Mouse (Mus musculus): ENCODE measurements at regions not wholly inside any gene's neighbourhood (a gene's known extent, or its start where the extent isn't known, plus 50 kb on each side); places are given as distances from the start of the nearest gene placed in this dataset.
A peak's percentile ranks its signal among the peaks of the same experiment; 100 is the strongest.

GRCm38 (mm10) chr17:62077604-62078003 lies 803.5 kb downstream of the Efna5 start:
- Histone ChIP-seq H3K4me3 (ENCODE audit: low read length) (no peak overlapping the region), H3K4me1 (ENCODE audit: control insufficient read depth, insufficient read depth, low read length) (no peaks in the 10 kb centered on the region), H3K27me3 (replicated peaks; ENCODE audit: control insufficient read depth, insufficient read depth, low read length) (no peaks in the 10 kb centered on the region), H3K9ac (ENCODE audit: low read depth, low read length) (no peak overlapping the region), H3K9me3 (ENCODE audit: control insufficient read depth, low read length) (no peaks in the 10 kb centered on the region), H3K27ac (ENCODE audit: low read length) (no peak overlapping the region), H3K36me3 (ENCODE audit: control insufficient read depth, insufficient read depth, low read length) (no peaks in the 10 kb centered on the region), H3K4me2 (ENCODE audit: low read depth, low read length) (no peak overlapping the region)
- ATAC-seq = no peak
- 77% methylated on average over 7 of the region's 7 CpGs for WGBS

- Histone ChIP-seq H3K9ac (ENCODE audit: low read depth, low read length) (no peak overlapping the region), H3K27me3 (replicated peaks; ENCODE audit: control insufficient read depth, insufficient read depth, low read length) (no peaks in the 10 kb centered on the region), H3K9me3 (ENCODE audit: control insufficient read depth, low read length) (no peaks in the 10 kb centered on the region), H3K27ac (ENCODE audit: low read length) (no peak overlapping the region), H3K4me1 (ENCODE audit: control insufficient read depth, insufficient read depth, low read length) (no peaks in the 10 kb centered on the region), H3K4me2 (ENCODE audit: low read depth, low read length) (no peak overlapping the region), H3K4me3 (ENCODE audit: low read length) (no peak overlapping the region), H3K36me3 (ENCODE audit: control insufficient read depth, insufficient read depth, low read length) (no peaks in the 10 kb centered on the region)
- WGBS = 80% methylated on average over 1 of the region's 1 CpGs
- ATAC-seq = no peak
Observed at GRCm38 (mm10) chr17:62064939-62065338, 816.2 kb downstream of the Efna5 start.

- Histone ChIP-seq H3K4me3 (ENCODE audit: low read length) (no peak overlapping the region), H3K9me3 (ENCODE audit: control insufficient read depth, low read length) (no peaks in the 10 kb centered on the region), H3K4me1 (ENCODE audit: control insufficient read depth, insufficient read depth, low read length) (no peaks in the 10 kb centered on the region), H3K27ac (ENCODE audit: low read length) (no peak overlapping the region), H3K27me3 (replicated peaks; ENCODE audit: control insufficient read depth, insufficient read depth, low read length) (no peaks in the 10 kb centered on the region), H3K9ac (ENCODE audit: low read depth, low read length) (no peak overlapping the region), H3K36me3 (ENCODE audit: control insufficient read depth, insufficient read depth, low read length) (no peaks in the 10 kb centered on the region), H3K4me2 (ENCODE audit: low read depth, low read length) (no peak overlapping the region)
- no peak for ATAC-seq
- WGBS = 40% methylated on average over 3 of the region's 3 CpGs
Observed at GRCm38 (mm10) chr17:62058016-62058415, 823.1 kb downstream of the Efna5 start.

GRCm38 (mm10) chr17:62054801-62055200 lies 826.3 kb downstream of the Efna5 start:
- peak; percentile 76 for ATAC-seq
- Histone ChIP-seq H3K9me3 (ENCODE audit: control insufficient read depth, low read length) (no peaks in the 10 kb centered on the region), H3K36me3 (ENCODE audit: control insufficient read depth, insufficient read depth, low read length) (no peaks in the 10 kb centered on the region), H3K9ac (ENCODE audit: low read depth, low read length) (no peak overlapping the region), H3K27me3 (replicated peaks; ENCODE audit: control insufficient read depth, insufficient read depth, low read length) (no peaks in the 10 kb centered on the region), H3K4me3 (ENCODE audit: low read length) (no peak overlapping the region), H3K4me1 (ENCODE audit: control insufficient read depth, insufficient read depth, low read length) (no peaks in the 10 kb centered on the region), H3K4me2 (ENCODE audit: low read depth, low read length) (no peak overlapping the region), H3K27ac (ENCODE audit: low read length) (no peak overlapping the region)
- WGBS = 48% methylated on average over 6 of the region's 6 CpGs

GRCm38 (mm10) chr17:62048989-62049388 lies 832.1 kb downstream of the Efna5 start:
- Histone ChIP-seq H3K27ac (ENCODE audit: low read length) (no peak overlapping the region), H3K27me3 (replicated peaks; ENCODE audit: control insufficient read depth, insufficient read depth, low read length) (no peaks in the 10 kb centered on the region), H3K4me1 (ENCODE audit: control insufficient read depth, insufficient read depth, low read length) (no peaks in the 10 kb centered on the region), H3K4me3 (ENCODE audit: low read length) (no peak overlapping the region), H3K36me3 (ENCODE audit: control insufficient read depth, insufficient read depth, low read length) (no peaks in the 10 kb centered on the region), H3K9me3 (ENCODE audit: control insufficient read depth, low read length) (no peaks in the 10 kb centered on the region), H3K9ac (ENCODE audit: low read depth, low read length) (no peak overlapping the region), H3K4me2 (ENCODE audit: low read depth, low read length) (no peak overlapping the region)
- WGBS = 79% methylated on average over 3 of the region's 3 CpGs
- ATAC-seq = no peak

GRCm38 (mm10) chr17:62030614-62031013 lies 850.5 kb downstream of the Efna5 start:
- 71% methylated on average over 1 of the region's 1 CpGs for WGBS
- H3K9me3 ChIP-seq (ENCODE audit: control insufficient read depth, low read length) = no peaks in the 10 kb centered on the region

More at GRCm38 (mm10) chr17:62030614-62031013, 850.5 kb downstream of the Efna5 start:
- Histone ChIP-seq H3K27ac (ENCODE audit: low read length) (no peak overlapping the region), H3K4me2 (ENCODE audit: low read depth, low read length) (no peak overlapping the region), H3K27me3 (replicated peaks; ENCODE audit: control insufficient read depth, insufficient read depth, low read length) (no peaks in the 10 kb centered on the region), H3K4me3 (ENCODE audit: low read length) (no peak overlapping the region), H3K4me1 (ENCODE audit: control insufficient read depth, insufficient read depth, low read length) (no peaks in the 10 kb centered on the region), H3K9ac (ENCODE audit: low read depth, low read length) (no peak overlapping the region), H3K36me3 (ENCODE audit: control insufficient read depth, insufficient read depth, low read length) (no peaks in the 10 kb centered on the region)
- ATAC-seq = no peak
